Mouse (Mus musculus) v-Abl transformed pro-B cells (cell line): ENCODE measurements around the gene 1700017B05Rik.

ENCODE experiments used
- in situ Hi-C, 2 experiments: fragments of 400-800 bp; cut with MboI; formaldehyde crosslinking; loops; one replicate each; pipeline ENCODE4 v1.15.1; 2025; ENCODE audit not compliant: unreplicated experiment in 2 of 2

Gene 1700017B05Rik

GRCm38 (mm10) chr9:57273805-57274494 lies 11.5 kb upstream of the 1700017B05Rik start:
- in situ Hi-C loops = loop anchor here in 1 of 2 experiments (10.0 kb wide), 1 partner anchor 371 kb away; no protein-coding TSS in a partner anchor

- in situ Hi-C loops = loop anchor here in 1 of 2 experiments (10.0 kb wide), 1 partner anchor 372 kb away; no protein-coding TSS in a partner anchor
These were observed 10.7 kb upstream of the 1700017B05Rik start for GRCm38 (mm10) chr9:57272902-57273804.

GRCm38 (mm10) chr9:57271837-57272562 lies 9.6 kb upstream of the 1700017B05Rik start:
- in situ Hi-C loops = loop anchor here in 1 of 2 experiments (10.0 kb wide), 1 partner anchor 373 kb away; no protein-coding TSS in a partner anchor

DNA sequence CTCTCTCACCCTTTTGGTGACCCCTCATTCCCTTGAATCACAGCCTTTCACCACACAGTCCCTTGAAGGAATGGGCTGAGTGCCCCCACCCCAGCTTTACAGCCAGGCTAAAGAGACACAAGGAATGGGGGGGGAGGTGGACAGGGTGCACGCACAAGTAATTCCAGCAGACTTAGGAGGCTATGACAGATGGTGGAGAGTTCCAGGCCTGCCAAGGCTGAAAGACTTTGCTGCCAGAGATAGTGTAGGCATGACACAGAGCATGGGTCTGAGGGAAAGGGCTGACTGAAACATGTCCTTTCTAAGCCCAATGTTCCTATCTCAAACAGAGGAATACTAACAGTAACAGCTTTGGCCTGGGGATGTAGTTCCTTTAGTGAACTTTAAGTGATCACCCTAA lies 8.7 kb upstream of the 1700017B05Rik start:
- in situ Hi-C loops = loop anchor here in 1 of 2 experiments (10.0 kb wide), 1 partner anchor 374 kb away; no protein-coding TSS in a partner anchor

GRCm38 (mm10) chr9:57270399-57270798 lies 8.0 kb upstream of the 1700017B05Rik start:
- in situ Hi-C loops = loop anchor here in 1 of 2 experiments (10.0 kb wide), 1 partner anchor 374 kb away; no protein-coding TSS in a partner anchor

DNA sequence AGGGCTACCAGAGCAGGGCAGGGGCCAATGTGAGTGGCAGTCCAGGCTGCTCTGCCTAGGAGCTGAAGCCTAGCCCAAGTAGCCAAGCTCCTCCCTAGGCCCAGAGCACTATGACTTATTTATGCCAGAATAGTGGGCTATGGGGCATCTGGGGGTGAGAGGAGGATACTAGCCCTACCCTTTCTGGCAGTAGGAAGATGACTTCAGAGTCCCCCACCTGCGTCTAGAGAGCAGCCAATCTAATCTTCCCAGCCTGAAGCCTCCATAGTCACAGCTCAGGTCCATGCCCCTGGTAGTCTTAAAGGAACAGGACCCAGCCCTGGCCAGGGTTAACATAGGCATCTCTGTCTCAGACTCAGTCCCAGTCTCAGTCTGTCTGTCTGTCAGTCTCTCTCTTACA lies 7.0 kb upstream of the 1700017B05Rik start:
- in situ Hi-C loops = no loop called here

GRCm38 (mm10) chr9:57268575-57268974 lies 6.2 kb upstream of the 1700017B05Rik start:
- in situ Hi-C loops = no loop called here

DNA sequence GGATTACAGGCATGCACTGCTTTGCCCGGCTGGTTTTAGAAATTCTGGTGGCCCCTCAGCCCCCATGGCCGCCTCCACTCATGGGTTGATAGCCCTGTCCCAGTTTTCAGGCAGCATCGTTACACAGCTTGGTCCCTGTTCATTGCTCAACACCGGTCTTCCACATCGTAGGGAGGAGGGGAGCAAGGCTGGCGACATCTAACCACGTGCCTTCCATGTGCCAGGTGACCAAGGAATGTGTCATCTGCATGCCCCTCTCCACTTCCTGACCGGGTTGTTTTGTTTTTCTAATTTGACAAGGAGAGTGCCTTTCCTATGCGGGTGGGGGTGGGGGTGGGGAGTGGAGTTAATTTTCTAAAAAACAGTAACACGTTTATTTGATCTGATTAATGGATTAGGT lies 5.7 kb upstream of the 1700017B05Rik start:
- in situ Hi-C loops = no loop called here

DNA sequence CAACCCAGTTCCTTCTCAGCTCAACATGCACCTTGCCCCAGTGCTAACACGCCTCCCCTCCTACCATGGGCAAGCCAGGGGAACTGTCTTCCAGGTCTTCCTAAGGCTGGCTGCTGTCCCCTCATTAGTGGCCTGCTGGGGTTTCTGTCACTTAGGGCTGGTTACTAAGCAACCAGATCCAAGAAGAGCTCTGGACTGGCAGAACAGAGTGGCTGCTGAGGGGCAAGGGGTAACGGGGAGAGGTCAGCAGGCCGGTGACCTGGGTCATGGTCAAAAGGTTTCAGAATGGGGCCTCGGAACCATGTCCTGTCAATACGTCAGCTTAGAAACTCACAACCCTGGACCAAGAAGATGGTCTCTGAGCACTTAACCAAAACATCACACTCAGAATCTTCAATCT lies 5.0 kb upstream of the 1700017B05Rik start:
- in situ Hi-C loops = no loop called here

- in situ Hi-C loops = no loop called here
These were observed 2.7 kb upstream of the 1700017B05Rik start for GRCm38 (mm10) chr9:57265125-57265524.

DNA sequence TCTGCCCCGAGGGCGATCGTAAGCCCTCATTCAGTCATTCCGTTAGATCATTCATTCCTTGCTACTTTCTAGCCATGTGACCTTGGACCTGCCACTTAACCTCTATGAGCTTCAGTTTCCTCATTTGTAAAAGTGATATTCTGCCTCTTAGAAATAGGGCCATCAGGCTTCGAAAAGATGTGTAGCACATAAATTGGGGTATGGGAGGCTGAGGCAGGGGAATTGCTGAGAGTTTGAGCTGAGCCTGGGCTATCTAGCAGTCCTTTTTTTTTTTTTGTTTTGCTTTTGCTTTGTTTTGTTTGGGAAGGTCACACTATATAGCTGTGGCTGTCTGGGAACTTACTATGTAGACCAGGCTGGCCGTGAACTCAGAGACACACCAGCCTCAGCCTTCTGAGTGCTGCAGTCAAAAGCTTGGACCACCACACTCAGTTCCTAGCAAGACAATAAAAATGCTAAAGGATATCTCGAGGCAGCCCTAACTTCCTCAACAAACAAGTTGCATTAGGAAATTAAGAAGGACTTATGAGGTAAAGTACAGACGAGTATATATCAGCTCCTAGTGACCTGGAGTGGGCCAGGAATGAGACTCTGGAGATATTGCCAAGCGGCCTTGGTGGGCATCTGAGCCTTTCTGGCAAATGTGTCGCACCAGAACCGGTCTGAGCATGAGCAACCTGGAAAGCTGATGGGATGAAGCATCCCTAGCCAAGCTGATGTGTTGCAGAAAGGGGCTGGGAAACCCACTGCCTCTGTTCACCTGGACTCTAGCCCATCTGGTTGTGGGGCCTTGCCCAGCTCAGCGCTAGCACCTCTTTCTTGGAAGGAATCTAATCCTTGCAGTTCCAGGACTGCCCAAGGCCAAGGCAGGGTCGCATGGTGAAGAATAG lies 628 bp upstream of the 1700017B05Rik start:
- in situ Hi-C loops = loop anchor here (5.0 kb wide), 2 partner anchors 89 to 169 kb away; no protein-coding TSS in a partner anchor

- in situ Hi-C loops = loop anchor here (5.0 kb wide), 2 partner anchors 91 to 171 kb away; no protein-coding TSS in a partner anchor
These were observed 898 bp downstream of the 1700017B05Rik start for GRCm38 (mm10) chr9:57261516-57261912.

DNA sequence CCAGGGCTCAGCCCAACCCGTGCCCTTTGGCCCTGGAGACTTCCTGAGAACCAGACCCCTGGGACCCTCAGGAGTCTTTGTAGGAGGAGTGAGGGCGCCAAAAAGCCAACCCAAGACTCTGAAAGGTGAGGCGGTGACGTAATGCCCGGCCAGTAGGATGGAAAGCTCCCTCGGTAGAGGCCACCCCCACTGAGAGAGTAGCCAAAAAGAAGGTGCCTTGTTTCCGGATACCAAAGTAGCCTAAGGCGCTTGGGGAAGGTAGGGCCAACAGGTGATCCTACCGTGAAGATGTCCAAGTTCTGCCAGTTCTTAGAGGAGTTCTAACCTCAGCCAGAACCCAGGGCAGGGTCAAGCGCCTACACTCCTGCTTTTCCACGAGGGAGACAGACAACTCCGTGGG lies 1.5 kb downstream of the 1700017B05Rik start:
- in situ Hi-C loops = loop anchor here (5.0 kb wide), 2 partner anchors 91 to 171 kb away; no protein-coding TSS in a partner anchor

GRCm38 (mm10) chr9:57259736-57260135 lies 2.7 kb downstream of the 1700017B05Rik start:
- in situ Hi-C loops = loop anchor here (5.0 to 10.0 kb wide), 3 partner anchors 93 to 255 kb away; no protein-coding TSS in a partner anchor

- in situ Hi-C loops = loop anchor here in 1 of 2 experiments (10.0 kb wide), 1 partner anchor 257 kb away; no protein-coding TSS in a partner anchor
These were observed 4.8 kb downstream of the 1700017B05Rik start for GRCm38 (mm10) chr9:57257627-57258026.

DNA sequence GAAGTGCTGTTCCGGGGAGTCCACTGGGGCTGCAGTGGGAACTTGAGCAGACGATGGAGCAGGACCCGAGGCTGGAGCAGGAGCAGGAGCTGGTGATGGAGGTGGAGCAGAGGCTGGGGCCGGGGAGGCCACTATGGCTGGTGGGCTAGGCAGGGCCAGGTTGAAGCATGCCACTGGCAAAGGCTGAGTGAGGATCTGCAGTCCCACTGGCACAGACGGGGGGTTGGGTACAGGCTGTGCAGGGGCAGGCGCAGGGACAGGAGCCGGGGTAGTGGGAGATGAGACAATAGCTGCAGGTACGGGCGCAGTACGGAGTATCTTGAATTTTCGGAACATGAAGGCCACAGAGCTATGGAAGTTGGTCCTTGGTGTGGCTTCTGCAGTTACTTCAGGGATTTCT lies 5.6 kb downstream of the 1700017B05Rik start:
- in situ Hi-C loops = loop anchor here in 1 of 2 experiments (10.0 kb wide), 1 partner anchor 258 kb away; no protein-coding TSS in a partner anchor

DNA sequence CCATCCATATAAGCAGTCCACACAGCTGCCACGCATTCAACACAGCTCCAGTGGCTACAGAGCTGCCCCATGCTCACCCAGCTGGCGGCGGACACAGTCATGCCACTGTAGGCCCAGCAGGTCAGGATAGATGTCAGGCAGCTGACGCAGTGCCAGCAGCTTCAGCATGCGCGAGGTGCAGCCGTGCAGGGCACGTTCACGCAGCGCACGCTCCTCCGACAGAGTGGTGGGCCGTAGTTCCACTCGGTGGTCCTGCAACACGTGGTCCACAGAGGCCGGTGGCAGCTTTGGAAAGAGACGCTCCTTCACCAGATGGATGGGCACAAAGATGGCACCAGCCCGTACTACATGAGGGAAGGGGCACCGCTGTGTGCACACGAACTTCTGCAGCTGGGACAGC lies 6.1 kb downstream of the 1700017B05Rik start:
- in situ Hi-C loops = loop anchor here in 1 of 2 experiments (10.0 kb wide), 1 partner anchor 258 kb away; no protein-coding TSS in a partner anchor

- in situ Hi-C loops = loop anchor here in 1 of 2 experiments (10.0 kb wide), 1 partner anchor 260 kb away; no protein-coding TSS in a partner anchor
These were observed 7.5 kb downstream of the 1700017B05Rik start for GRCm38 (mm10) chr9:57254823-57255495.
